Mouse (Mus musculus) gastrocnemius, adult 2 months (tissue): ENCODE measurements around the gene Brd7. TPM values are rescaled to one million over a fixed set of nuclear protein-coding genes. Genes with fewer than 3 reads are reported as not detected.
A peak's percentile ranks its signal among the peaks of the same experiment; 100 is the strongest.

Experiments
- DNase-seq: peaks from one replicate; pipeline ENCODE4 v3.0.0; 2022
- H3K27ac ChIP-seq: fragments of 200-600 bp; 2 replicates; pipeline ENCODE4 v1.8.1; 2022; ENCODE audit warnings: mild to moderate bottlenecking
- H3K4me3 ChIP-seq: fragments of 200-600 bp; 2 replicates; pipeline ENCODE4 v1.8.1; 2022; ENCODE audit warnings: mild to moderate bottlenecking, moderate library complexity
- CTCF ChIP-seq: fragments of 200-600 bp; IDR thresholded peaks from 2 replicates; pipeline ENCODE4 v1.8.1; 2022; ENCODE audit warnings: antibody characterized with exemption, mild to moderate bottlenecking, moderate library complexity
- intact Hi-C: fragments of 180-260 bp; cut with DNase I; formaldehyde crosslinking; loops from one replicate; pipeline ENCODE4 v1.15.1; 2025
- long read RNA-seq, 2 experiments: library from polyadenylated mRNA; stranded (forward); transcript quantifications; one replicate each; pipeline ENCODE4 v2.0.0; 2021
- total RNA-seq, 2 experiments: library from RNA; stranded (reverse); gene quantifications; 2 replicates each; pipeline ENCODE4 v1.2.3; 2021

Gene Brd7
- 10 to 100 TPM; 74.5 to 85.4 TPM for total RNA-seq
- long read RNA-seq, experiment 1, transcript Brd7-201 (17 exons, 3,625 nt): major isoform, 99 of 119 reads
- long read RNA-seq, experiment 1, partial matches to known transcripts: 6 of 119 reads
- long read RNA-seq, experiment 1, other reads (novel, unspliced or antisense): 14 of 119 reads
- long read RNA-seq, experiment 2, transcript Brd7-201 (17 exons, 3,625 nt): major isoform, 87 of 116 reads
- long read RNA-seq, experiment 2, partial matches to known transcripts: 12 of 116 reads
- long read RNA-seq, experiment 2, other reads (novel, unspliced or antisense): 17 of 116 reads

DNA sequence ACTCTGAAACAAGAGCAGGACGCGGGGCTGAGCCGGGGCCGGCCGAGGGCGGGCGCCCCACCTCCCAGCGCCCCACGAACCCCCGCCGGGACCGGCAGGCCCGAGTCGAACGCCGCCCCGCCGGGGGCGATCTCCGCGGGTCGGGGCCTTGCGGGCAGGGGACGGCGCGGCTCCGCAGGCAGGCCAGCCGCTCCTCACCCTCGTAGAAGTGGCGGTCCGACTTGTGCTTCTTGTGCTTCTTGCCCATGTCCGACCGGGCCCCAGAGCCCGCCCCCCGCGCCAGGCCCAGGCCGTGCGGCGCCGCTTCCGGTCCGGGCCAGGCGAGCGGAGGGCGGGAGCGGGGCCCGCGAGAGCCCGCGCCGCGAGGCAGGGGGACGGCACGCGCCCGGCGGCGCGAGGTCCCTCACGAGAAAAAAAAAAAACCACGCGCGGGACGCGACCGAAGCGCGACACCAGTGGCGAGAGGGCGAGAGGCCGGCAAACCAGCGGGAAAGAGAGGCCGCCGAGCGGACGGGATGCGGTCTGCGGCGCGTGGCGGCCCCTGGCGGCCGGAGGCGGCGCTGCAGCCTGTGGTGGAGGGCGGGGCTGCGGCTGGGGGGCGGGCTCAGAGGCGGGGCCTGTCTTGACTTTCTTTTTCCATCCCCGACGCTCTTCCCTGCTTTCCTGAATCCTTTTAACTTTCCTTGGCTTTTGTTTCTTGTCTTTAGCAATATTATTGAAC lies at the start of gene Brd7:
Gene Brd7 (minus strand): TSS at position 487 of the 721 bp plus-strand sequence.
- H3K27ac ChIP-seq: peak within 1 kb of the TSS; percentile 94
- DNase-seq: peak; percentile 91
- H3K4me3 ChIP-seq: peak within 1 kb of the TSS; percentile 82
- intact Hi-C loops: loop anchor here (2.0 kb wide), 1 partner anchor 259 kb away; no protein-coding TSS in a partner anchor
- TF ChIP-seq CTCF: peak; percentile 97

- TF ChIP-seq CTCF: no peak
- intact Hi-C loops: no loop called here
- Histone ChIP-seq H3K4me3 (no peak overlapping the region), H3K27ac (no peak overlapping the region)
- DNase-seq: no peak
These were observed 49.5 kb upstream of the Brd7 start for GRCm38 (mm10) chr8:88411461-88411860.

- H3K4me3 ChIP-seq: no peak overlapping the region
- intact Hi-C loops: no loop called here
- no peak for TF ChIP-seq CTCF
- no peak for DNase-seq
- H3K27ac ChIP-seq: no peak overlapping the region
These were observed 47.5 kb upstream of the Brd7 start for GRCm38 (mm10) chr8:88409401-88409940.

- intact Hi-C loops: no loop called here
- Histone ChIP-seq H3K4me3 (no peak overlapping the region), H3K27ac (no peak overlapping the region)
- no peak for TF ChIP-seq CTCF
- DNase-seq: no peak
These were observed 45.7 kb upstream of the Brd7 start for GRCm38 (mm10) chr8:88407716-88408115.

- no peak for TF ChIP-seq CTCF
- intact Hi-C loops: no loop called here
These were observed 36.1 kb upstream of the Brd7 start for GRCm38 (mm10) chr8:88398060-88398459.

DNA sequence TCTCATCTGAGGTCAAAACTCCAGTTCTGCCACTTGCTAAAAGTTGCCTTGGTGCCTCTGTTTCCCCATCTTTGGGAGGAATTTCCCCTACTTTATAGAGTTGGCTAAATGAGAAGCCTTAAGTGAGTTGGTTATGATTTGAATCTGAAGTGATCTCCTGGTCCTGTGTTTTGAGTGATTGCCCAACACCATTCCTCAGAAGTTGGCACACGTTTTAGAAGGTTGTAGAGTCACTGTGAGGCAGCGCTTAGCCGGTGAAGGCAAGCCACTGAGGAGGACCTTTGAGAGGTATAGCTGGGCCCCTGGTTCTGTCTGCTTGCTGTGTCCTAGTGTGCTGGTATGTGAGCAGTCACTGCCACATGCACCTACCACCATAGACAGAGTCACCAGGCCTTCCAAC lies 31.3 kb upstream of the Brd7 start:
- Histone ChIP-seq H3K27ac (no peak overlapping the region), H3K4me3 (no peak overlapping the region)
- no peak for TF ChIP-seq CTCF
- intact Hi-C loops: no loop called here
- DNase-seq: no peak

More at GRCm38 (mm10) chr8:88398060-88398459, 36.1 kb upstream of the Brd7 start:
- Histone ChIP-seq H3K4me3 (no peak overlapping the region), H3K27ac (no peak overlapping the region)
- no peak for DNase-seq

- H3K4me3 ChIP-seq: no peak overlapping the region
These were observed 28.8 kb upstream of the Brd7 start for GRCm38 (mm10) chr8:88390749-88391148.

GRCm38 (mm10) chr8:88388691-88389239 lies 26.8 kb upstream of the Brd7 start:
- no peak for DNase-seq
- Histone ChIP-seq H3K4me3 (no peak overlapping the region), H3K27ac (no peak overlapping the region)
- intact Hi-C loops: no loop called here
- no peak for TF ChIP-seq CTCF

More at GRCm38 (mm10) chr8:88390749-88391148, 28.8 kb upstream of the Brd7 start:
- no peak overlapping the region for H3K27ac ChIP-seq
- intact Hi-C loops: no loop called here
- DNase-seq: no peak
- TF ChIP-seq CTCF: peak; percentile 69

GRCm38 (mm10) chr8:88387874-88388273 lies 25.9 kb upstream of the Brd7 start:
- no peak for TF ChIP-seq CTCF
- no peak for DNase-seq
- Histone ChIP-seq H3K27ac (no peak overlapping the region), H3K4me3 (no peak overlapping the region)
- intact Hi-C loops: no loop called here

DNA sequence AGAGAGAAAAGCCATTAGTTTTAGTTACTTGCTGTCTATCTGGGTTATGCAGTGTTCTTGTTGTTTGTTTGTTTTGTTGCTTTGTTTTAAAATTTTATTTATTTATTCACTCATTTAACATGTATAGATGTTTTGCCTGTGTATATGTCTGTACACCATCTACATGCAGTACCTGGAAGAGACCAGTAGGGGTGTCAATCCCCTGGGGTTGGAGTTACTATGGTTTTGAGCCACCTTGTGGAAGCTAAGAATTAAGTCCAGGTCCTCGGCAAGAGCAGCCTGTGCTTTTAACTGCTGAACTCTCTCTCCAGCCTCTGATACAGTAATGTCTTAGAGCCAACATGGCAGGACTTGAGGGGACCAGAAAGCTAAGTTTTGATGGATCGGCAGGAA lies 21.2 kb upstream of the Brd7 start:
- DNase-seq: no peak
- TF ChIP-seq CTCF: peak; percentile 19; the same call in 1 of the 2 replicates
- intact Hi-C loops: no loop called here
- Histone ChIP-seq H3K27ac (no peak overlapping the region), H3K4me3 (no peak overlapping the region)

DNA sequence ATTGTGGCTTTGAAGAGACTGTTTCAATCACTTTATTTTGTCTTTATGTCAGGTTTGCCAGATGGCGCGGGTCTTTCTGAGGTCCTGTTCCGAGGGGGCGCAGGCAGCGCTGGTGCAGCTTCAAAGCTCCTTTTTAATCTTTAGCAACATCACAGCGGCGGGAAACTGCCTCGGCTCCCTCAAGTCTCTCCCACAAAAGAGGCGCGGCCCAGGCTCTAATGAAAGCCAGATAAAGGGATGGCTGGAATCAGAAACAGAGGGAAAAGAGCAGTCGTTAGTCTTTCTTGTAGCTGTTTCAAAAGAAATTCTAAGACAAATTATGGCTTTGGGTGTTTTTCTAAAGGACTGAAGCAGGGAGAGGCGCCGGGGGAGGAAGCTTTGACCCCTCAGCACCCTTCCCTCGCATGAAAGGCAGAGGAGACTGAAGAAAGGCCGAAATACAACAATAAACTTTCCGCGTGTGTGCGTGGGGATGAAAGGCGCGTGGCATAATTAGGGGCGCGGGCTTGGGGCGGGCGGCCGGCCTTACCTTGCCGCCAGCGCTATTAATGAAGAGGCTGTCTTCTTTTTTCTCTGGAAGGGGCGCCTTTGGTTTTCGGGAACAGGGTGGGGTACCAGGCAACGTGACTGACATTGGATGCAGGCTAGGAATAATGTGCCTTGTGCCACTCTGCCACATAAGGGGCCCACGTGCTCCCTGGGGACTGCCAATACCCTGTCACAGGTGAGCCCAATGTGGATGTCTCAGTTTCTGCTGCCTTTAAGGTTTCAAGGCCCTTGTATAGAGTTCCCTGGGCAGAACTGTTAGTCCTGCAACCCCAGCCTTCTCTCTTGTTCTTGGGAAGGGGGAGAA lies 20.5 kb upstream of the Brd7 start:
- intact Hi-C loops: no loop called here
- no peak overlapping the region for H3K4me3 ChIP-seq
- TF ChIP-seq CTCF: no peak

DNA sequence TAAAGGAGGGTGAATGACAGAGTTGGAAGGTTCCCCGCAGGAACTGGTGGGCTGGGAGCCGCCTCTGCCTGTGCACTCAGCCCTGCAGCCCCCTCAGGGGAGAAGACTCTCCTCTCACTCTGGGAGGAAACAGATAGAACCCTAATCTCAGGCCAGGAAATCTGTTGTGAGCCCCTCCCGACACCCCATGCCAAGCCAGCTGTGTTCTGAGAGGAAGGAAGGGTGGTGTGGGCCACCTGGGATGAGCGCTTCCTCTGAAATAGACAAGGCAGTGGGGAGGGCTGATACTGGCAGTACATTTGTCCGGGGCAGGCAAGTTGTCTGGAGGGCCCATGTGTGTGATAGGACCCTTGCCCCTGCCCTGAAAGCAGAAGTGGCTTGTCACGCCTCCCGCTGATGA lies 18.5 kb upstream of the Brd7 start:
- Histone ChIP-seq H3K4me3 (no peak overlapping the region), H3K27ac (no peak overlapping the region)
- DNase-seq: no peak
- TF ChIP-seq CTCF: no peak
- intact Hi-C loops: no loop called here

More for the DNA sequence above, 20.5 kb upstream of the Brd7 start:
- DNase-seq: no peak
- no peak overlapping the region for H3K27ac ChIP-seq
